11 mouse cellular contexts compared by ENCODE assay signal in the genomic region with DNA sequence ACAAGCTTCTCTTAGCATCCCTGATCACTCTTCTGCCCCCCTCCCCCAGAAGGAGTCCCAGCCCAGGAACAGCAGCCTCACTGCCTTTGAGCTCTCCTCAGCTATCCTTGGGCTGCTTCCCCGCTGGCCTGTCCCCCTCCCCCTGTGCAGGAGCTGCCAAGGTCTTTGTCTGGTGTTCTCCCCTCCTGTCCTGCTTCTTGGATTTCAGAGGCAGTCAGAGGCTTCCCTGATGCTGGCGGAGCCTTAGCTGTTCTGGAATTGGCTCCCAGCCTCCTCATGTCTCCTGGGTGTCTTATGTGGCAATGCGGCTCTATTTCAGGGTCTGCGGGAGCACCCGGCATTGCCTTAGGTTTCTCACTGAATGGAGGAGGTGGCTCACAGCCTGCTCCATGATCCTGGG. TPM values are rescaled to one million over a fixed set of nuclear protein-coding genes. Genes with fewer than 3 reads are reported as not detected.
A peak's percentile ranks its signal among the peaks of the same experiment; 100 is the strongest.
DNase-seq lines count a peak whose midpoint lies in the region; ATAC-seq and TF ChIP-seq lines count a peak whose summit lies in the region.
"Had no signal": no experiment of that assay in that cellular context is flagged by ENCODE, and none has a peak within 500 bp of the region (broad histone marks: within the 10 kb centered on the region; RNA-seq: fewer than 3 reads in every experiment).

No protein-coding gene starts in this region.

- no peak overlapping the region for H3K4me3 ChIP-seq in forebrain, embryonic 14.5 days (ENCODE audit: low read depth, low read length)
- H3K4me3 ChIP-seq in forebrain, embryonic 11.5 days (ENCODE audit: low read depth, low read length): no peak overlapping the region
- no peak overlapping the region for H3K4me3 ChIP-seq in midbrain, embryonic 11.5 days (ENCODE audit: low read depth, low read length)
- no peak overlapping the region for H3K4me3 ChIP-seq in midbrain, embryonic 15.5 days
- H3K4me3 ChIP-seq in midbrain, postnatal 0 days (ENCODE audit: low read depth, low read length): no peak overlapping the region
- H3K4me3 ChIP-seq in liver, embryonic 12.5 days: no peak overlapping the region

- TF ChIP-seq CTCF in midbrain, postnatal 0 days (IDR thresholded peaks at IDR 0.05): no peak

- no peak for ATAC-seq in forebrain, embryonic 14.5 days
- ATAC-seq in forebrain, embryonic 11.5 days (replicated peaks; ENCODE audit: low FRiP score): no peak
- ATAC-seq in midbrain, embryonic 11.5 days (ENCODE audit: low FRiP score): no peak
- no peak for ATAC-seq in midbrain, embryonic 15.5 days (replicated peaks)
- peak; percentile 47; the same call in 1 of the 2 replicates for ATAC-seq in midbrain, postnatal 0 days (ENCODE audit: low FRiP score)
- ATAC-seq in liver, embryonic 12.5 days: no peak

- H3K9me3 ChIP-seq in forebrain, embryonic 14.5 days (replicated peaks; ENCODE audit: control insufficient read depth, low read length): no peaks in the 10 kb centered on the region
- no peaks in the 10 kb centered on the region for H3K9me3 ChIP-seq in forebrain, embryonic 11.5 days (ENCODE audit: control insufficient read depth, low read length)
- no peaks in the 10 kb centered on the region for H3K9me3 ChIP-seq in midbrain, embryonic 11.5 days (ENCODE audit: control insufficient read depth, low read length)
- no peaks in the 10 kb centered on the region for H3K9me3 ChIP-seq in midbrain, embryonic 15.5 days
- no peaks in the 10 kb centered on the region for H3K9me3 ChIP-seq in midbrain, postnatal 0 days (ENCODE audit: low read length)
- H3K9me3 ChIP-seq in liver, embryonic 12.5 days (replicated peaks): no peaks in the 10 kb centered on the region

- H3K27ac ChIP-seq in forebrain, embryonic 14.5 days (ENCODE audit: low read depth, low read length): no peak overlapping the region; the same call in 1 of the 2 replicates
- H3K27ac ChIP-seq in forebrain, embryonic 11.5 days (ENCODE audit: low read depth, low read length): no peak overlapping the region
- no peak overlapping the region for H3K27ac ChIP-seq in midbrain, embryonic 11.5 days (ENCODE audit: low read depth, low read length)
- H3K27ac ChIP-seq in midbrain, embryonic 15.5 days: no peak overlapping the region
- H3K27ac ChIP-seq in midbrain, postnatal 0 days (ENCODE audit: low read depth, low read length): no peak overlapping the region
- no peak overlapping the region for H3K27ac ChIP-seq in liver, embryonic 12.5 days
- H3K27ac ChIP-seq: macrophage had no signal

- H3K4me1 ChIP-seq in forebrain, embryonic 14.5 days (ENCODE audit: control insufficient read depth, insufficient read depth, low read length): peaks cover 10% of the 10 kb centered on the region; the same call in 1 of the 2 replicates
- peaks cover 5% of the 10 kb centered on the region; the same call in 1 of the 2 replicates for H3K4me1 ChIP-seq in forebrain, embryonic 11.5 days (replicated peaks; ENCODE audit: control insufficient read depth, insufficient read depth, low read length)
- no peaks in the 10 kb centered on the region for H3K4me1 ChIP-seq in midbrain, embryonic 11.5 days (ENCODE audit: control insufficient read depth, insufficient read depth, low read length)
- H3K4me1 ChIP-seq in midbrain, embryonic 15.5 days: no peaks in the 10 kb centered on the region
- H3K4me1 ChIP-seq in midbrain, postnatal 0 days (ENCODE audit: insufficient read depth, low read length): no peaks in the 10 kb centered on the region
- H3K4me1 ChIP-seq in liver, embryonic 12.5 days: no peaks in the 10 kb centered on the region

- no peak overlapping the region for H3K4me2 ChIP-seq in forebrain, embryonic 14.5 days (ENCODE audit: low read length)
- no peak overlapping the region for H3K4me2 ChIP-seq in forebrain, embryonic 11.5 days (ENCODE audit: low read depth, low read length, severe bottlenecking)
- no peak overlapping the region for H3K4me2 ChIP-seq in midbrain, embryonic 11.5 days
- no peak overlapping the region for H3K4me2 ChIP-seq in midbrain, embryonic 15.5 days
- H3K4me2 ChIP-seq in midbrain, postnatal 0 days (ENCODE audit: low read depth, low read length, poor library complexity, severe bottlenecking): no peak overlapping the region
- no peak overlapping the region for H3K4me2 ChIP-seq in liver, embryonic 12.5 days

- no peaks in the 10 kb centered on the region for H3K27me3 ChIP-seq in forebrain, embryonic 14.5 days (replicated peaks; ENCODE audit: control insufficient read depth, insufficient read depth, low read length)
- no peaks in the 10 kb centered on the region for H3K27me3 ChIP-seq in forebrain, embryonic 11.5 days (ENCODE audit: control insufficient read depth, insufficient read depth, low read length)
- no peaks in the 10 kb centered on the region for H3K27me3 ChIP-seq in midbrain, embryonic 11.5 days (ENCODE audit: control insufficient read depth, insufficient read depth, low read length)
- H3K27me3 ChIP-seq in midbrain, embryonic 15.5 days (replicated peaks): no peaks in the 10 kb centered on the region
- H3K27me3 ChIP-seq in midbrain, postnatal 0 days (ENCODE audit: insufficient read depth, low read length): no peaks in the 10 kb centered on the region
- H3K27me3 ChIP-seq in liver, embryonic 12.5 days (replicated peaks): no peaks in the 10 kb centered on the region

- 41% methylated on average over 5 of the region's 5 CpGs for WGBS in forebrain, embryonic 14.5 days
- 60% methylated on average over 5 of the region's 5 CpGs for WGBS in forebrain, embryonic 11.5 days
- 71% methylated on average over 5 of the region's 5 CpGs for WGBS in midbrain, embryonic 11.5 days
- WGBS in midbrain, embryonic 15.5 days: 55% methylated on average over 5 of the region's 5 CpGs
- WGBS in midbrain, postnatal 0 days: 41% methylated on average over 5 of the region's 5 CpGs
- WGBS in liver, embryonic 12.5 days (ENCODE audit: insufficient replicate concordance): 59% methylated on average over 5 of the region's 5 CpGs

- peak; percentile 45 for DNase-seq in forebrain, embryonic 14.5 days (ENCODE audit: low spot score)
- no peak for DNase-seq in forebrain, embryonic 11.5 days (ENCODE audit: low spot score)
- DNase-seq in midbrain, embryonic 11.5 days (ENCODE audit: low spot score, missing footprints): peak; percentile 73
- peak; percentile 56 to 72 for DNase-seq in gastrocnemius, adult 8-10 months (ENCODE audit: low spot score in 2 of 2)
- DNase-seq in midbrain, postnatal 0 days (ENCODE audit: low spot score): peak; percentile 60
- DNase-seq in thymus, postnatal 4 days: no peak
- DNase-seq: B cell, adult 2 months had no signal

- no peak overlapping the region for H3K9ac ChIP-seq in forebrain, embryonic 14.5 days (ENCODE audit: low read length)
- no peak overlapping the region for H3K9ac ChIP-seq in forebrain, embryonic 11.5 days (ENCODE audit: low read length)
- H3K9ac ChIP-seq in midbrain, embryonic 11.5 days (ENCODE audit: low read length): no peak overlapping the region
- no peak overlapping the region for H3K9ac ChIP-seq in midbrain, embryonic 15.5 days
- H3K9ac ChIP-seq in midbrain, postnatal 0 days (replicated peaks; ENCODE audit: low read length, poor library complexity, severe bottlenecking): no peak overlapping the region
- no peak overlapping the region for H3K9ac ChIP-seq in liver, embryonic 12.5 days

- no peaks in the 10 kb centered on the region for H3K36me3 ChIP-seq in forebrain, embryonic 14.5 days (ENCODE audit: control insufficient read depth, insufficient read depth, low read length)
- H3K36me3 ChIP-seq in forebrain, embryonic 11.5 days (ENCODE audit: control insufficient read depth, insufficient read depth, low read length): no peaks in the 10 kb centered on the region
- H3K36me3 ChIP-seq in midbrain, embryonic 11.5 days (ENCODE audit: control insufficient read depth, insufficient read depth, low read length): no peaks in the 10 kb centered on the region
- no peaks in the 10 kb centered on the region for H3K36me3 ChIP-seq in midbrain, embryonic 15.5 days (replicated peaks)
- no peaks in the 10 kb centered on the region for H3K36me3 ChIP-seq in midbrain, postnatal 0 days (ENCODE audit: insufficient read depth, low read length)
- H3K36me3 ChIP-seq in liver, embryonic 12.5 days: no peaks in the 10 kb centered on the region

RNA-seq across cellular contexts. Expression of a gene that starts 22.8 kb away (rescaled TPM):
- polyA plus RNA-seq in forebrain, embryonic 14.5 days (2014; fragmentation: Nextera tagmentation; extraction: Ambion mirVana): 0.69 and 2.1 TPM in 2 replicates
- 1.0 and 1.6 TPM in 2 replicates for polyA plus RNA-seq in forebrain, embryonic 11.5 days (2014; fragmentation: Nextera tagmentation; extraction: Ambion mirVana)
- polyA plus RNA-seq in midbrain, embryonic 11.5 days (2014; fragmentation: Nextera tagmentation; extraction: Ambion mirVana): 0.73 and 0.87 TPM in 2 replicates
- polyA plus RNA-seq in midbrain, embryonic 15.5 days (2015; fragmentation: Nextera tagmentation; extraction: Ambion mirVana): 3.7 and 5.0 TPM in 2 replicates
- 1 to 10 TPM; 3.5 to 4.9 (median 4.7) TPM for total RNA-seq in gastrocnemius, adult 8-10 months (2022)
- 12.7 and 17.9 TPM in 2 replicates for total RNA-seq in midbrain, postnatal 0 days (2014; rRNA removed)
- 4.5 and 4.9 TPM in 2 replicates for polyA plus RNA-seq in midbrain, postnatal 0 days (2015; fragmentation: Nextera tagmentation; extraction: Ambion mirVana)
- polyA plus RNA-seq in liver, embryonic 12.5 days (2016; fragmentation: Nextera tagmentation; extraction: Ambion mirVana): 4.2 and 4.4 TPM in 2 replicates
- total RNA-seq: common myeloid progenitor, adult 5-6 weeks had no signal
- polyA plus RNA-seq: macrophage had no signal

Comparison
In these comparisons a context has a peak if more than half of its experiments do, and no peak if none do; other contexts are left out.
1. DNase-seq: peak in forebrain, embryonic 14.5 days (single experiment), midbrain, embryonic 11.5 days (single experiment), gastrocnemius, adult 8-10 months (2 of 2) and midbrain, postnatal 0 days (single experiment); none in forebrain, embryonic 11.5 days (single experiment) and thymus, postnatal 4 days (single experiment).